Mouse (Mus musculus) heart, postnatal 25 days (tissue): ENCODE results near the gene Hnrnpf. TPM values are rescaled to one million over a fixed set of nuclear protein-coding genes. Genes with fewer than 3 reads are reported as not detected.

Experiments
- DNase-seq: peaks from one replicate; pipeline ENCODE4 v3.0.0; 2022; ENCODE audit warnings: low spot score
- intact Hi-C: fragments of 180-260 bp; cut with DNase I; formaldehyde crosslinking; loops from one replicate; pipeline ENCODE4 v1.15.1; 2025
- microRNA-seq: library from miRNA; unstranded; fragments of <30 nt; microRNA quantifications from one replicate; pipeline ENCODE4 v1.2.0, GENCODE M21; 2022
- total RNA-seq, 2 experiments: library from RNA; stranded (reverse); gene quantifications; 2 replicates each; pipeline ENCODE4 v1.2.3; 2021

The Hnrnpf gene
- total RNA-seq, 2 experiments from 2014 or later = 192 to 213 TPM

GRCm38 (mm10) chr6:117956161-117956560 lies 56.0 kb downstream of the Hnrnpf start:
- DNase-seq = no peak
- intact Hi-C loops = no loop called here

GRCm38 (mm10) chr6:117956851-117957501 lies 56.9 kb downstream of the Hnrnpf start:
- intact Hi-C loops = no loop called here
- no peak for DNase-seq

GRCm38 (mm10) chr6:117963201-117963600 lies 63.1 kb downstream of the Hnrnpf start:
- no peak for DNase-seq
- intact Hi-C loops = no loop called here

GRCm38 (mm10) chr6:117966729-117967128 lies 66.6 kb downstream of the Hnrnpf start:
- intact Hi-C loops = no loop called here
- DNase-seq = no peak

Small RNAs within 50 kb of the gene (microRNA-seq; reads per million reads assigned to microRNA genes)
- gene Gm25535 = not detected

Other genes with a start within 250 kb of the Hnrnpf start
- gene Zfp637, start 59.1 kb upstream of the Hnrnpf start, total RNA-seq = 10 to 100 TPM; 31.3 to 32.3 TPM
- under 1 TPM; 0.16 to 0.25 TPM for gene Zfp239, start 38.2 kb upstream of the Hnrnpf start, total RNA-seq
- not detected for gene Fxyd4, start 37.4 kb downstream of the Hnrnpf start, total RNA-seq
- gene Rasgef1a, start 111.1 kb downstream of the Hnrnpf start, total RNA-seq = under 1 TPM; 0.14 to 0.16 TPM
- gene Csgalnact2, start 238.8 kb downstream of the Hnrnpf start, total RNA-seq = 10 to 100 TPM; 16.3 TPM